Comparison of ENCODE assay signal across 34 mouse cellular contexts in genomic region chr3:146611261-146611660, GRCm38 (mm10). TPM values are rescaled to one million over a fixed set of nuclear protein-coding genes. Genes with fewer than 3 reads are reported as not detected.
DNase-seq lines count a peak whose midpoint lies in the region; ATAC-seq and TF ChIP-seq lines count a peak whose summit lies in the region.
"Had no signal": no experiment of that assay in that cellular context is flagged by ENCODE, and none has a peak within 500 bp of the region (broad histone marks: within the 10 kb centered on the region; RNA-seq: fewer than 3 reads in every experiment).

No protein-coding gene starts in this region.

- no peak overlapping the region for H3K4me3 ChIP-seq in ES-E14 (ENCODE audit: insufficient read depth in 1 of 2, low read depth in 1 of 2, low read length in 2 of 2, poor library complexity in 1 of 2, severe bottlenecking in 1 of 2)
- no peak overlapping the region for H3K4me3 ChIP-seq in midbrain, embryonic 13.5 days (replicated peaks)
- H3K4me3 ChIP-seq: embryonic facial prominence, embryonic 12.5 days; embryonic facial prominence, embryonic 15.5 days; forebrain, embryonic 15.5 days; heart, adult 2 months; heart, embryonic 10.5 days; heart, embryonic 13.5 days; hindbrain, embryonic 12.5 days; hindbrain, embryonic 15.5 days had no signal

- no peaks in the 10 kb centered on the region for H3K9me3 ChIP-seq in ES-E14 (ENCODE audit: control insufficient read depth, insufficient read depth, low read depth, low read length)
- no peaks in the 10 kb centered on the region for H3K9me3 ChIP-seq in midbrain, embryonic 13.5 days
- H3K9me3 ChIP-seq: embryonic facial prominence, embryonic 12.5 days; embryonic facial prominence, embryonic 15.5 days; forebrain, embryonic 15.5 days; G1E; heart, embryonic 10.5 days; heart, embryonic 13.5 days; hindbrain, embryonic 12.5 days; hindbrain, embryonic 15.5 days had no signal

- intact Hi-C loops in heart, postnatal 25 days (cut with DNase I), result no loop called here

- peak; percentile 40 for DNase-seq in heart, adult 11 months
- no peak for DNase-seq in heart, postnatal 25 days (ENCODE audit: low spot score)
- DNase-seq in ES-CJ7 (ENCODE audit: low read depth, low spot score) (peak; percentile 67), ES-E14 (ENCODE audit: low read depth, low spot score) (peak; percentile 38), ZHBTc4 (ENCODE audit: low read depth, low spot score) (peak; percentile 85)
- DNase-seq: adrenal gland, postnatal 10 days; adrenal gland, postnatal 36 days; cerebellum, adult 18-20 months; cerebellum, adult 9-11 months; cerebellum, postnatal 25 days; gastrocnemius, postnatal 25 days had no signal

- 77% methylated on average over 4 of the region's 4 CpGs for WGBS in midbrain, embryonic 13.5 days

- in situ Hi-C loops in ES-E14 (cut with MboI; ENCODE audit: low sequenced_read_pairs in 2 of 2, unreplicated experiment in 2 of 2), result no loop called here

- H3K27ac ChIP-seq in ES-E14 (ENCODE audit: insufficient read depth, low read depth, low read length, poor library complexity, severe bottlenecking), result no peak overlapping the region
- no peak overlapping the region for H3K27ac ChIP-seq in midbrain, embryonic 13.5 days
- H3K27ac ChIP-seq: embryonic facial prominence, embryonic 12.5 days; embryonic facial prominence, embryonic 15.5 days; forebrain, embryonic 15.5 days; heart, adult 2 months; heart, embryonic 10.5 days; heart, embryonic 13.5 days; hindbrain, embryonic 12.5 days; hindbrain, embryonic 15.5 days had no signal

- H3K27me3 ChIP-seq in midbrain, embryonic 13.5 days, result no peaks in the 10 kb centered on the region
- H3K27me3 ChIP-seq: embryonic facial prominence, embryonic 12.5 days; embryonic facial prominence, embryonic 15.5 days; forebrain, embryonic 15.5 days; heart, embryonic 13.5 days; hindbrain, embryonic 12.5 days; hindbrain, embryonic 15.5 days; Patski had no signal

- ATAC-seq in midbrain, embryonic 13.5 days, result no peak
- ATAC-seq: CD4-positive, CD25-positive, alpha-beta regulatory T cell, adult 4 months; forebrain, embryonic 15.5 days; intestine, postnatal 0 days; Patski had no signal

- H3K4me1 ChIP-seq in ES-E14 (ENCODE audit: control insufficient read depth in 2 of 2, insufficient read depth in 2 of 2, low read length in 2 of 2, poor library complexity in 1 of 2), result peaks cover 0 to 3% of the 10 kb centered on the region in 2 experiments; a peak in 2 of 4 replicates
- H3K4me1 ChIP-seq in midbrain, embryonic 13.5 days (replicated peaks), result peaks cover 9% of the 10 kb centered on the region
- H3K4me1 ChIP-seq: embryonic facial prominence, embryonic 12.5 days; embryonic facial prominence, embryonic 15.5 days; forebrain, embryonic 15.5 days; heart, embryonic 10.5 days; heart, embryonic 13.5 days had no signal

- H3K9ac ChIP-seq in ES-E14 (ENCODE audit: insufficient read depth, low read depth, low read length, poor library complexity, severe bottlenecking), result no peak overlapping the region
- no peak overlapping the region for H3K9ac ChIP-seq in midbrain, embryonic 13.5 days (replicated peaks)
- H3K9ac ChIP-seq: embryonic facial prominence, embryonic 12.5 days; embryonic facial prominence, embryonic 15.5 days; forebrain, embryonic 15.5 days; heart, embryonic 13.5 days; hindbrain, embryonic 12.5 days; hindbrain, embryonic 15.5 days had no signal

- H3K4me2 ChIP-seq in midbrain, embryonic 13.5 days (replicated peaks), result no peak overlapping the region
- H3K4me2 ChIP-seq: embryonic facial prominence, embryonic 12.5 days; embryonic facial prominence, embryonic 15.5 days; forebrain, embryonic 15.5 days; heart, embryonic 13.5 days; hindbrain, embryonic 12.5 days; hindbrain, embryonic 15.5 days had no signal

- H3K36me3 ChIP-seq in ES-E14 (ENCODE audit: control insufficient read depth, insufficient read depth, low read length, poor library complexity, severe bottlenecking), result no peaks in the 10 kb centered on the region
- H3K36me3 ChIP-seq in midbrain, embryonic 13.5 days, result no peaks in the 10 kb centered on the region
- H3K36me3 ChIP-seq: embryonic facial prominence, embryonic 12.5 days; embryonic facial prominence, embryonic 15.5 days; forebrain, embryonic 15.5 days; G1E; heart, embryonic 10.5 days; heart, embryonic 13.5 days; hindbrain, embryonic 12.5 days; hindbrain, embryonic 15.5 days had no signal

TF ChIP-seq in ES-E14, 5 proteins besides CTCF, POLR2A, EP300 and RAD21:
- TF ChIP-seq HCFC1 (IDR thresholded peaks at IDR 0.05; ENCODE audit: borderline replicate concordance, insufficient read depth, low read length) (no peak), CHD2 (IDR thresholded peaks at IDR 0.05; ENCODE audit: low read depth, low read length) (no peak), MAFK (IDR thresholded peaks at IDR 0.05; ENCODE audit: insufficient read depth, low read depth, low read length) (no peak), ZNF384 (IDR thresholded peaks at IDR 0.05; ENCODE audit: low read depth, low read length) (no peak), ZC3H11A (IDR thresholded peaks at IDR 0.05; ENCODE audit: borderline replicate concordance, low read depth, low read length) (no peak)

RNA-seq across cellular contexts. Expression of gene Dnase2b, which starts 4.1 kb away (rescaled TPM):
- not detected for total RNA-seq in heart, postnatal 25 days (2021)
- not detected in 2 replicates for total RNA-seq in ES-E14 (2012; rRNA removed)
- polyA plus RNA-seq in midbrain, embryonic 13.5 days (2015; fragmentation: Nextera tagmentation; extraction: Ambion mirVana), result not detected in 2 replicates
- total RNA-seq: adrenal gland, adult 18-20 months; adrenal gland, postnatal 36 days; gastrocnemius, postnatal 25 days; heart, adult 2 months; heart, postnatal 14 days; hematopoietic stem cell, adult 5-6 weeks had no signal
- polyA plus RNA-seq: C2C12; CD4-positive, CD25-positive, alpha-beta regulatory T cell, adult 4 months; embryonic facial prominence, embryonic 12.5 days; forebrain, embryonic 11.5 days; forebrain, embryonic 15.5 days; frontal cortex, adult 2 months; G1E; heart, adult 2 months; heart, embryonic 10.5 days; heart, embryonic 13.5 days; heart, embryonic 16.5 days; hindbrain, embryonic 12.5 days; hindbrain, embryonic 15.5 days; intestine, embryonic 14.5 days; intestine, postnatal 0 days had no signal

RNA-seq across cellular contexts. Expression of gene 4930503B20Rik, which starts 39.9 kb away (rescaled TPM):
- not detected for total RNA-seq in heart, postnatal 25 days (2021)
- not detected in 2 replicates for total RNA-seq in ES-E14 (2012; rRNA removed)
- polyA plus RNA-seq in midbrain, embryonic 13.5 days (2015; fragmentation: Nextera tagmentation; extraction: Ambion mirVana), result not detected in 2 replicates
- total RNA-seq: adrenal gland, adult 18-20 months; adrenal gland, postnatal 10 days; adrenal gland, postnatal 36 days; gastrocnemius, adult 8-10 months; gastrocnemius, postnatal 25 days; heart, adult 2 months; hematopoietic stem cell, adult 5-6 weeks had no signal
- polyA plus RNA-seq: C2C12; CD4-positive, CD25-positive, alpha-beta regulatory T cell, adult 4 months; embryonic facial prominence, embryonic 12.5 days; forebrain, embryonic 11.5 days; forebrain, embryonic 15.5 days; frontal cortex, adult 2 months; G1E; heart, embryonic 10.5 days; heart, embryonic 13.5 days; hindbrain, embryonic 12.5 days; hindbrain, embryonic 15.5 days; intestine, embryonic 14.5 days; intestine, postnatal 0 days had no signal

RNA-seq across cellular contexts. Expression of gene Uox, which starts 41.0 kb away (rescaled TPM):
- not detected for total RNA-seq in heart, postnatal 25 days (2021)
- not detected in 2 replicates for total RNA-seq in ES-E14 (2012; rRNA removed)
- not detected in 2 replicates for polyA plus RNA-seq in midbrain, embryonic 13.5 days (2015; fragmentation: Nextera tagmentation; extraction: Ambion mirVana)
- total RNA-seq: common myeloid progenitor, adult 5-6 weeks; gastrocnemius, postnatal 25 days; heart, adult 2 months; heart, postnatal 14 days; hematopoietic stem cell, adult 5-6 weeks had no signal
- polyA plus RNA-seq: C2C12; CD4-positive, CD25-positive, alpha-beta regulatory T cell, adult 4 months; embryonic facial prominence, embryonic 12.5 days; forebrain, embryonic 11.5 days; forebrain, embryonic 15.5 days; G1E; heart, adult 2 months; heart, embryonic 10.5 days; hindbrain, embryonic 12.5 days; intestine, embryonic 14.5 days had no signal
